Mouse (Mus musculus) forebrain, embryonic 12.5 days (tissue): ENCODE data around the gene Gm6034. TPM values are rescaled to one million over a fixed set of nuclear protein-coding genes. Genes with fewer than 3 reads are reported as not detected.
A peak's percentile ranks its signal among the peaks of the same experiment; 100 is the strongest.
"Not testable (repeated sequence)": the region's sequence is repeated elsewhere in the genome, so short reads cannot be mapped to it uniquely, and the experiment has no call there.

Experiments
- ATAC-seq: fragments of 200-750 bp; cut with Nextera tagmentation; 2 replicates; pipeline ENCODE4 v1.8.0; 2017; ENCODE audit warnings: moderate TSS enrichment; ENCODE audit not compliant: low FRiP score
- H3K27ac ChIP-seq: fragments of 300-500 bp; sonication (generic); 2 replicates; pipeline ENCODE4 v1.5.1; 2016; ENCODE audit warnings: mild to moderate bottlenecking
- H3K27me3 ChIP-seq: fragments of 300-500 bp; sonication (generic); 2 replicates; pipeline ENCODE4 v1.6.1; 2016; ENCODE audit warnings: mild to moderate bottlenecking
- H3K36me3 ChIP-seq: fragments of 300-500 bp; sonication (generic); replicated peaks from 2 replicates; pipeline ENCODE4 v1.6.1; 2016; ENCODE audit warnings: mild to moderate bottlenecking
- H3K4me1 ChIP-seq: fragments of 300-500 bp; sonication (generic); 2 replicates; pipeline ENCODE4 v1.6.1; 2016
- H3K4me2 ChIP-seq: fragments of 300-500 bp; sonication (generic); 2 replicates; pipeline ENCODE4 v1.6.1; 2016; ENCODE audit warnings: mild to moderate bottlenecking, moderate library complexity
- H3K4me3 ChIP-seq: fragments of 300-500 bp; sonication (generic); replicated peaks from 2 replicates; pipeline ENCODE4 v1.5.1; 2016; ENCODE audit warnings: mild to moderate bottlenecking
- H3K9ac ChIP-seq: fragments of 300-500 bp; sonication (generic); 2 replicates; pipeline ENCODE4 v1.6.1; 2016; ENCODE audit warnings: mild to moderate bottlenecking
- H3K9me3 ChIP-seq: fragments of 300-500 bp; sonication (generic); 2 replicates; pipeline ENCODE4 v1.6.1; 2016
- WGBS: fragments of 180-500 bp; shearing (Covaris S2); methylation state at CpG from one replicate; pipeline ENCODE4 v1.1.7; 2016; 5-methylcytosine and 5-hydroxymethylcytosine counted together
- polyA plus RNA-seq: library from polyadenylated mRNA; unstranded; fragments of >200 nt; fragmentation: Nextera tagmentation; extraction: Ambion mirVana; gene quantifications from 2 replicates; pipeline ENCODE4 v1.2.1, GENCODE M21; 2016

The Gm6034 gene
- polyA plus RNA-seq, 1 experiment from 2014 or later: not detected

- Histone ChIP-seq H3K4me1 (0 out of 2 replicates have a peak, but pooled peaks cover 3% of the 10 kb centered on the region), H3K27ac (no peak overlapping the region), H3K4me2 (no peak overlapping the region), H3K27me3 (no peaks in the 10 kb centered on the region), H3K9me3 (no peaks in the 10 kb centered on the region), H3K9ac (no peak overlapping the region), H3K4me3 (no peak overlapping the region), H3K36me3 (no peaks in the 10 kb centered on the region)
- WGBS: 87% methylated on average over 4 of the region's 4 CpGs
- no peak for ATAC-seq
These were observed 16.9 kb upstream of the Gm6034 start for GRCm38 (mm10) chr17:36025901-36026300.

- H3K4me2 ChIP-seq: no peak overlapping the region
- no peak for ATAC-seq
- no peaks in the 10 kb centered on the region for H3K9me3 ChIP-seq
- H3K36me3 ChIP-seq: no peaks in the 10 kb centered on the region
- H3K27ac ChIP-seq: no peak overlapping the region
- WGBS: 95% methylated on average over 4 of the region's 4 CpGs
- H3K27me3 ChIP-seq: peaks cover 10% of the 10 kb centered on the region; the same call in 1 of the 2 replicates
- no peak overlapping the region for H3K4me3 ChIP-seq
- H3K4me1 ChIP-seq: peaks cover 4% of the 10 kb centered on the region
- no peak overlapping the region for H3K9ac ChIP-seq
These were observed 15.1 kb upstream of the Gm6034 start for GRCm38 (mm10) chr17:36027663-36028062.

GRCm38 (mm10) chr17:36028879-36029619 is 13.7 kb upstream of the Gm6034 start:
- WGBS: 86% methylated on average over 7 of the region's 7 CpGs
- Histone ChIP-seq H3K9ac (no peak overlapping the region), H3K36me3 (no peaks in the 10 kb centered on the region), H3K27ac (no peak overlapping the region), H3K4me3 (no peak overlapping the region), H3K9me3 (no peaks in the 10 kb centered on the region), H3K27me3 (peaks cover 11% of the 10 kb centered on the region; the same call in 1 of the 2 replicates), H3K4me1 (peaks cover 4% of the 10 kb centered on the region), H3K4me2 (no peak overlapping the region)
- no peak for ATAC-seq

GRCm38 (mm10) chr17:36030046-36030702 is 12.6 kb upstream of the Gm6034 start:
- 90% methylated on average over 4 of the region's 4 CpGs for WGBS
- peaks cover 11% of the 10 kb centered on the region; the same call in 1 of the 2 replicates for H3K27me3 ChIP-seq
- H3K9ac ChIP-seq, H3K27ac ChIP-seq, H3K4me1 ChIP-seq, ATAC-seq, H3K36me3 ChIP-seq, H3K9me3 ChIP-seq, H3K4me3 ChIP-seq, H3K4me2 ChIP-seq: not testable (repeated sequence)

GRCm38 (mm10) chr17:36030703-36031582 is 11.8 kb upstream of the Gm6034 start:
- WGBS: 42% methylated on average over 8 of the region's 8 CpGs
- not testable (repeated sequence) for H3K9me3 ChIP-seq, H3K27ac ChIP-seq, ATAC-seq, H3K36me3 ChIP-seq, H3K4me1 ChIP-seq
- Histone ChIP-seq H3K4me2 (peak overlapping the region; percentile 83), H3K4me3 (peak overlapping the region; percentile 48), H3K9ac (peak overlapping the region; percentile 40), H3K27me3 (peaks cover 11% of the 10 kb centered on the region; the same call in 1 of the 2 replicates)

GRCm38 (mm10) chr17:36031583-36032331 is 11.0 kb upstream of the Gm6034 start:
- Histone ChIP-seq H3K4me2 (peak overlapping the region; percentile 83), H3K9ac (peak overlapping the region; percentile 65), H3K27me3 (peaks cover 11% of the 10 kb centered on the region; the same call in 1 of the 2 replicates), H3K4me3 (peak overlapping the region; percentile 48)
- not testable (repeated sequence) for H3K27ac ChIP-seq, H3K9me3 ChIP-seq, H3K36me3 ChIP-seq, H3K4me1 ChIP-seq
- 2% methylated on average over 40 of the region's 40 CpGs for WGBS
- ATAC-seq: peak; percentile 51

- Histone ChIP-seq H3K27me3 (peaks cover 11% of the 10 kb centered on the region; the same call in 1 of the 2 replicates), H3K9ac (peak within 1 kb of the TSS; percentile 65), H3K4me3 (peak within 1 kb of the TSS; percentile 48), H3K4me2 (peak within 1 kb of the TSS; percentile 83)
- not testable (repeated sequence) for H3K4me1 ChIP-seq, H3K9me3 ChIP-seq, H3K36me3 ChIP-seq, H3K27ac ChIP-seq
- peak; percentile 39 for ATAC-seq
- 2% methylated on average over 25 of the region's 25 CpGs for WGBS
These were observed 10.3 kb upstream of the Gm6034 start, which contains the start of gene H2-T23 for GRCm38 (mm10) chr17:36032351-36032875. Gene H2-T23, minus strand, starts transcription at chr17:36032855.

GRCm38 (mm10) chr17:36034524-36034923 is 8.2 kb upstream of the Gm6034 start:
- not testable (repeated sequence) for H3K4me3 ChIP-seq, H3K9ac ChIP-seq, H3K27ac ChIP-seq, H3K9me3 ChIP-seq, ATAC-seq, H3K4me2 ChIP-seq, H3K36me3 ChIP-seq, H3K4me1 ChIP-seq
- WGBS: 64% methylated on average over 3 of the region's 3 CpGs
- peaks cover 11% of the 10 kb centered on the region; the same call in 1 of the 2 replicates for H3K27me3 ChIP-seq

- H3K27ac ChIP-seq, H3K9ac ChIP-seq, H3K4me1 ChIP-seq, H3K4me3 ChIP-seq, H3K9me3 ChIP-seq, H3K4me2 ChIP-seq, H3K36me3 ChIP-seq: not testable (repeated sequence)
- 45% methylated on average over 3 of the region's 3 CpGs for WGBS
- peaks cover 11% of the 10 kb centered on the region; the same call in 1 of the 2 replicates for H3K27me3 ChIP-seq
- peak; percentile 54; the same call in 1 of the 2 replicates for ATAC-seq
These were observed 7.6 kb upstream of the Gm6034 start for GRCm38 (mm10) chr17:36035010-36035638.

- H3K4me1 ChIP-seq, H3K9ac ChIP-seq, H3K27ac ChIP-seq, H3K4me3 ChIP-seq, H3K36me3 ChIP-seq, H3K9me3 ChIP-seq, ATAC-seq, H3K4me2 ChIP-seq: not testable (repeated sequence)
- peaks cover 12% of the 10 kb centered on the region for H3K27me3 ChIP-seq
- 89% methylated on average over 13 of the region's 13 CpGs for WGBS
These were observed 6.6 kb upstream of the Gm6034 start for GRCm38 (mm10) chr17:36036126-36036525.

- ATAC-seq, H3K4me3 ChIP-seq: not testable (repeated sequence)
- WGBS: 82% methylated on average over 2 of the region's 2 CpGs
These were observed 2.2 kb upstream of the Gm6034 start for GRCm38 (mm10) chr17:36040604-36041003.

More at GRCm38 (mm10) chr17:36040604-36041003, 2.2 kb upstream of the Gm6034 start:
- H3K27ac ChIP-seq, H3K4me2 ChIP-seq, H3K4me1 ChIP-seq, H3K9ac ChIP-seq, H3K36me3 ChIP-seq, H3K9me3 ChIP-seq: not testable (repeated sequence)
- H3K27me3 ChIP-seq: peaks cover 18% of the 10 kb centered on the region
